Mouse (Mus musculus) embryonic facial prominence, embryonic 14.5 days (tissue): ENCODE measurements around the gene Letm1. TPM values are rescaled to one million over a fixed set of nuclear protein-coding genes. Genes with fewer than 3 reads are reported as not detected.

Source experiments
- ATAC-seq: fragments of 200-750 bp; cut with Nextera tagmentation; 2 replicates; pipeline ENCODE4 v1.8.0; 2017; ENCODE audit warnings: low read depth, moderate number of reproducible peaks, moderate TSS enrichment
- DNase-seq: peaks from one replicate; pipeline ENCODE4 v3.0.0-alpha.2; 2015; ENCODE audit warnings: low spot score
- H3K27ac ChIP-seq: fragments of 300-500 bp; sonication (generic); replicated peaks from 2 replicates; pipeline ENCODE4 v1.5.1; 2014; ENCODE audit warnings: low read depth, mild to moderate bottlenecking, low read length, moderate library complexity
- H3K27me3 ChIP-seq: fragments of 300-500 bp; sonication (generic); replicated peaks from 2 replicates; pipeline ENCODE4 v1.6.1; 2014; ENCODE audit warnings: low read length; ENCODE audit not compliant: control insufficient read depth, insufficient read depth
- H3K36me3 ChIP-seq: fragments of 300-500 bp; sonication (generic); 2 replicates; pipeline ENCODE4 v1.6.1; 2014; ENCODE audit warnings: low read length, mixed read lengths; ENCODE audit not compliant: control insufficient read depth, insufficient read depth
- H3K4me1 ChIP-seq: fragments of 300-500 bp; sonication (generic); 2 replicates; pipeline ENCODE4 v1.6.1; 2014; ENCODE audit warnings: antibody characterized with exemption, low read length; ENCODE audit not compliant: control insufficient read depth, insufficient read depth
- H3K4me2 ChIP-seq: fragments of 300-500 bp; sonication (generic); 2 replicates; pipeline ENCODE4 v1.6.1; 2014; ENCODE audit warnings: low read depth, mild to moderate bottlenecking, low read length, moderate library complexity, mixed read lengths
- H3K4me3 ChIP-seq: fragments of 300-500 bp; sonication (generic); 2 replicates; pipeline ENCODE4 v1.5.1; 2014; ENCODE audit warnings: low read depth, mild to moderate bottlenecking, low read length
- H3K9ac ChIP-seq: fragments of 300-500 bp; sonication (generic); 2 replicates; pipeline ENCODE4 v1.6.1; 2014; ENCODE audit warnings: low read depth, mild to moderate bottlenecking, low read length, moderate library complexity, mixed read lengths
- H3K9me3 ChIP-seq: fragments of 300-500 bp; sonication (generic); 2 replicates; pipeline ENCODE4 v1.6.1; 2016; ENCODE audit warnings: low read length; ENCODE audit not compliant: control insufficient read depth
- WGBS: fragments of 180-500 bp; shearing (Covaris S2); extraction: QIAGEN DNeasy Blood & Tissue Kit; methylation state at CpG from one replicate; pipeline ENCODE4 v1.1.7; 2014; 5-methylcytosine and 5-hydroxymethylcytosine counted together
- polyA plus RNA-seq: library from polyadenylated mRNA; unstranded; fragments of >200 nt; fragmentation: Nextera tagmentation; extraction: Ambion mirVana; gene quantifications from 2 replicates; pipeline ENCODE4 v1.2.1, GENCODE M21; 2014

Letm1 gene
- polyA plus RNA-seq, 1 experiment from 2014 or later: 39.5 TPM

DNA sequence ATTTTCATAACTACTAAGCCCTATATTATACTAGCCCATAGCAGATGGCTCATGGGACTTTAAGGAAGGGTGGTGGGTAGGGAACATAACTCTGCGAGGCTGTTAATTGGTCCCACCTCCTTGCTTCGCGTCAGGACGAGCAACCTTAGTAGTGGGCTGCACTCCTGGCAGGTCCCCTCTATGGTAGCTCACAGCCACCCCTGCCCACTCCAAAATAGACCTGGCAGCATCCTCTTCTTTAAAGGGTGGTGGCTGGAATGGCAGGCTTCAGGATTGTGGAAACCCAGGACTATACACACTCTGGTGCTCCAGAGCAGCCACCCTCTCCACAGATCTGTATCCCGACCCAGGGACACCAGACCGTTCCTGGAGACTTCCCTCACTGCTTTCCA lies 378 bp upstream of the Letm1 start:
- Histone ChIP-seq H3K9me3 (no peaks in the 10 kb centered on the region), H3K36me3 (peaks cover 5% of the 10 kb centered on the region; the same call in 1 of the 2 replicates), H3K27me3 (no peaks in the 10 kb centered on the region), H3K4me2 (peak overlapping the region; percentile 79), H3K27ac (no peak overlapping the region), H3K9ac (peak overlapping the region; percentile 84), H3K4me1 (peaks cover 6% of the 10 kb centered on the region; the same call in 1 of the 2 replicates), H3K4me3 (peak overlapping the region; percentile 82)
- peak; percentile 68 for ATAC-seq
- 6% methylated on average over 6 of the region's 6 CpGs for WGBS
- no peak for DNase-seq

GRCm38 (mm10) chr5:33781964-33782344 lies 663 bp downstream of the Letm1 start:
- ATAC-seq: no peak
- peak overlapping the region; percentile 69; the same call in 1 of the 2 replicates for H3K27ac ChIP-seq
- DNase-seq: no peak
- no peaks in the 10 kb centered on the region for H3K27me3 ChIP-seq
- H3K36me3 ChIP-seq: peaks cover 15% of the 10 kb centered on the region; the same call in 1 of the 2 replicates
- H3K4me1 ChIP-seq: peaks cover 6% of the 10 kb centered on the region; the same call in 1 of the 2 replicates
- peak overlapping the region; percentile 79 for H3K4me2 ChIP-seq
- peak overlapping the region; percentile 84 for H3K9ac ChIP-seq
- WGBS: 5% methylated on average over 11 of the region's 11 CpGs
- H3K4me3 ChIP-seq: peak overlapping the region; percentile 82
- no peaks in the 10 kb centered on the region for H3K9me3 ChIP-seq

GRCm38 (mm10) chr5:33777195-33777594 lies 5.4 kb downstream of the Letm1 start:
- peaks cover 33% of the 10 kb centered on the region for H3K36me3 ChIP-seq
- peaks cover 3% of the 10 kb centered on the region; the same call in 1 of the 2 replicates for H3K4me1 ChIP-seq
- no peak for ATAC-seq
- no peak overlapping the region for H3K27ac ChIP-seq
- H3K9ac ChIP-seq: no peak overlapping the region
- H3K4me3 ChIP-seq: no peak overlapping the region
- no peaks in the 10 kb centered on the region for H3K9me3 ChIP-seq
- H3K4me2 ChIP-seq: no peak overlapping the region
- H3K27me3 ChIP-seq: no peaks in the 10 kb centered on the region
- no peak for DNase-seq

DNA sequence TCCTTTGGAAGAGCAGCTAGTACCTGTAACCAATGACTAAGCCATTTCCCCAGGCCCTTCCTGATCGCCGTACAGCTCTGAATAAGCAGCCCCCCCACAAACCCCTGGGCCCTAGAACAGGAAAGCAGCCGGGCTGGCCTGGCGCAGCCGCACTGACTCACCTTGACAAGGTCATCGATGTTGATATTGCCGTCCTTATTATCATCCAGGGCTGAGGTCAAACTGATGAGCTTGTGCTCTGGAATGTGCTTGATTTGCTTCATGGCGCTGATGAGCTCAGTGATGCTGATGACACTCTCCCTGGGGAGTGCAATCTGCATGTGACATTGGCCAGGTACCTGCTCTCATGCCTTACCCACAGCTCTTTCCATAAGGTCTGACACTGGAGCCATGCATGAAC lies 39.1 kb downstream of the Letm1 start:
- 93% methylated on average over 8 of the region's 8 CpGs for WGBS
- Histone ChIP-seq H3K27me3 (no peaks in the 10 kb centered on the region), H3K9ac (no peak overlapping the region), H3K36me3 (peaks cover 69% of the 10 kb centered on the region), H3K9me3 (no peaks in the 10 kb centered on the region), H3K4me1 (no peaks in the 10 kb centered on the region), H3K27ac (no peak overlapping the region), H3K4me3 (no peak overlapping the region), H3K4me2 (no peak overlapping the region)
- DNase-seq (no peak), ATAC-seq (no peak)

DNA sequence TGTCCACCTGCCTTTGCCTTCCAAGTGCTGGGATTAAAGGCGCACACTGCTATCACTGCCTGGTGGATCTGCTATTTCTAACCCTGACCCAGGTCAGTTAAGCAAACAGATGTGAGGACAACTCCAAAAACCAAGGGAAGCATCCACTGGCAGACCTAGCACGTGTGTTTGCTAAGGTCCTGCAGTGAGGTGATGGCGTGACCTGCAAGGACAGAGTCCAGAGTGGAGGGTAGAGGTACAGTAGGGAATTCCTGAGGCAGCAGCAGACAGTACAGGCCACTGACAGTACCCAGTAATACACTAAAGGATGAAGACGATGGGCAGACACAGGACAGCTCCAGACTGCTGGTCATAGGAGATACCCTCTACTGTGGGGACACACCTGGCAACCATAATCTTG lies 42.1 kb downstream of the Letm1 start:
- no peak overlapping the region for H3K27ac ChIP-seq
- ATAC-seq: no peak

DNA sequence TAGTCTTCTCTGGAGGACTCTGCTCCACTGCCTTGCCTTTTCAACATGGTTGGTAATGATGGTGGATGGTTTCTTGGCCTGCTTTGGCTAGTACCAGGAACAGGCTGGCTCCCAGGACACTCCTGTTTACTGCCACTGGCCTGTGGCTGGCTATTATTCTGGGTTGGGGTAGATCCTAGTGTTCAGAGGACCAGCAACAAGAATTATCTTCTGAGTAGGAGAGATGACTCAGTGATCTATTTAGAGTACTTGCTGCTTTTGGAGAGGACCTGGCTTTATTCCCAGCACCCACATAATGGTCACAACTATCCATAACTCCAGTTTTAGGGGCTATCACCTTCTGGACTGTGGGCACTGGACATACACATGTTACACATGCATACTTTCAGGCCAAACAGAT lies 44.3 kb downstream of the Letm1 start:
- peaks cover 41% of the 10 kb centered on the region for H3K36me3 ChIP-seq

More for the DNA sequence above, 42.1 kb downstream of the Letm1 start:
- Histone ChIP-seq H3K4me2 (no peak overlapping the region), H3K27me3 (no peaks in the 10 kb centered on the region), H3K9me3 (no peaks in the 10 kb centered on the region), H3K4me1 (no peaks in the 10 kb centered on the region), H3K9ac (no peak overlapping the region), H3K36me3 (peaks cover 44% of the 10 kb centered on the region), H3K4me3 (no peak overlapping the region)
- WGBS: 93% methylated on average over 4 of the region's 4 CpGs
- no peak for DNase-seq

DNA sequence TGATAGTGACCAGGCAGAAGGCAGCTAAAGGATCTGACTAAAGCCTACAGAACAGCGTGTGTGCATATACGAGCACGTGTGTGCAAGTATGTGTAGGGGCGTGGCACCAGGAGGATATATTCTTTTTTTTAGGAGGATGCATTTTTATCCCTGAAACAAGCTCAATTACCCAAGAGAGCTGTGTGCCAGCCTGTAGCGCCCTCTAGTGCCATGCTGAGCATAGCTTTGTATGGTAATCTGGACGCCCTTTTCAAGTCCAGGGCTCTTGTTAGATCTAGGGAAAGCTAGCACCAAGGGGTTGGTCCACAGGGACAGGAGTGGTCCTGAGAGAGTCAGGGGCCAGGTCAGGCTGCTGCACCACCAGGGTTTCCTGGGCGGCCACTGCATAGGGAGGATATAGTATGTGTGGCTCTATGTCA lies 44.7 kb downstream of the Letm1 start:
- Histone ChIP-seq H3K36me3 (peaks cover 37% of the 10 kb centered on the region), H3K4me3 (no peak overlapping the region), H3K4me1 (no peaks in the 10 kb centered on the region), H3K27ac (no peak overlapping the region), H3K9me3 (no peaks in the 10 kb centered on the region), H3K9ac (no peak overlapping the region), H3K27me3 (no peaks in the 10 kb centered on the region), H3K4me2 (no peak overlapping the region)
- DNase-seq (peak; percentile 74), ATAC-seq (peak; percentile 20; the same call in 1 of the 2 replicates)
- WGBS: 23% methylated on average over 7 of the region's 7 CpGs

More for the DNA sequence above, 44.3 kb downstream of the Letm1 start:
- Histone ChIP-seq H3K9me3 (no peaks in the 10 kb centered on the region), H3K4me2 (no peak overlapping the region), H3K27me3 (no peaks in the 10 kb centered on the region), H3K4me1 (no peaks in the 10 kb centered on the region), H3K27ac (no peak overlapping the region), H3K4me3 (no peak overlapping the region), H3K9ac (no peak overlapping the region)
- ATAC-seq (0 out of 2 replicates have a peak, but pooled peaks have one; percentile 7), DNase-seq (no peak)

DNA sequence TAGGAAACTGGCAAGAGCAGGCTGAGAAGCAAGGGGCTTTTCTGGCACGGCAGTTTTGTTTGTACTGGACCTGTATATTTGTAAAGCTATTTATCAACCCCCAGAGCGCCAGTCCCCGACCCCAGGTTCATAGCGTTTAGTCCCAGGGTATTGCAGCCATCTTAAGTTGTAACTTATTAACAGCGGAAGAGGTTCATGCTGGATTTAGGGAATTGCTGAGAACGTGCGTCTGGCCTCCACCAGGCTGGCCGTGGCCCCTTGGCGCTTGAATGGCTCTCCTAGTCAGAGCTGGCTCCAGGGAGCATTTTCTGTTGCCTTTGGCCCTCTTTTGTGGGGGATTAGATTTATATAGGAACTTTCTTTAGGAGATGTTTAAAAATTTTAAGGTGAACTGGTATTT lies 46.4 kb downstream of the Letm1 start:
- whole genome bisulfite sequencing: 70% methylated on average over 9 of the region's 9 CpGs
- ATAC-seq (no peak), DNase-seq (no peak)
- Histone ChIP-seq H3K27ac (no peak overlapping the region), H3K9me3 (no peaks in the 10 kb centered on the region), H3K27me3 (no peaks in the 10 kb centered on the region), H3K36me3 (peaks cover 47% of the 10 kb centered on the region), H3K4me1 (no peaks in the 10 kb centered on the region), H3K4me3 (no peak overlapping the region), H3K9ac (no peak overlapping the region), H3K4me2 (no peak overlapping the region)

GRCm38 (mm10) chr5:33735412-33736092 lies 47.1 kb downstream of the Letm1 start:
- no peaks in the 10 kb centered on the region for H3K27me3 ChIP-seq
- H3K4me1 ChIP-seq: no peaks in the 10 kb centered on the region
- DNase-seq (no peak), ATAC-seq (no peak)
- H3K9me3 ChIP-seq: no peaks in the 10 kb centered on the region
- 86% methylated on average over 16 of the region's 16 CpGs for WGBS
- no peak overlapping the region for H3K4me2 ChIP-seq
- peaks cover 49% of the 10 kb centered on the region for H3K36me3 ChIP-seq
- no peak overlapping the region for H3K4me3 ChIP-seq
- H3K27ac ChIP-seq: no peak overlapping the region
- no peak overlapping the region for H3K9ac ChIP-seq
